Mouse (Mus musculus) spleen, postnatal 36 days (tissue): ENCODE data around the gene Ccdc62.

Source experiments
- DNase-seq, 2 experiments: peaks; one replicate each; pipeline ENCODE4 v3.0.0; 2022; ENCODE audit warnings: low spot score in 2 of 2, mixed read lengths in 1 of 2

Gene Ccdc62

DNA sequence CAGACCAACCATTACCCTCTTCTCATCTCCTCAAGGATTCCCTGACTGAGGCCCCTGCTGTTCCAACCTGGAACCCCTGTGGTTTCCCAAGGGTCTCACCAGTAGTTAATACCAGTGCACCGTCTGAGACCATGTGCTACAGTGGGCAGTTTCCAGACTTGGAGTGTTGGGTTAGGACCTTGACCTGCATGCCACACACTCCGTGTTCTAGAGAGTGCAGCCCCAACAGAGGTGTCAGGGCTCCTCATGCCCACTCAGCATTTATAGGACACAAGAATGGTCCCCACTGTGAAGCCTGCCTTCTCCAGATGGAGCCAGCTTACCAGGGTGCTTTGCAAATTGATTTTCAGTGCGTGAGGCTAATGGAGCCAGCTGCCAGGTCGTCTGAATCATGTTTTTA, 72.9 kb downstream of the Ccdc62 start:
- DNase-seq = no peak

DNA sequence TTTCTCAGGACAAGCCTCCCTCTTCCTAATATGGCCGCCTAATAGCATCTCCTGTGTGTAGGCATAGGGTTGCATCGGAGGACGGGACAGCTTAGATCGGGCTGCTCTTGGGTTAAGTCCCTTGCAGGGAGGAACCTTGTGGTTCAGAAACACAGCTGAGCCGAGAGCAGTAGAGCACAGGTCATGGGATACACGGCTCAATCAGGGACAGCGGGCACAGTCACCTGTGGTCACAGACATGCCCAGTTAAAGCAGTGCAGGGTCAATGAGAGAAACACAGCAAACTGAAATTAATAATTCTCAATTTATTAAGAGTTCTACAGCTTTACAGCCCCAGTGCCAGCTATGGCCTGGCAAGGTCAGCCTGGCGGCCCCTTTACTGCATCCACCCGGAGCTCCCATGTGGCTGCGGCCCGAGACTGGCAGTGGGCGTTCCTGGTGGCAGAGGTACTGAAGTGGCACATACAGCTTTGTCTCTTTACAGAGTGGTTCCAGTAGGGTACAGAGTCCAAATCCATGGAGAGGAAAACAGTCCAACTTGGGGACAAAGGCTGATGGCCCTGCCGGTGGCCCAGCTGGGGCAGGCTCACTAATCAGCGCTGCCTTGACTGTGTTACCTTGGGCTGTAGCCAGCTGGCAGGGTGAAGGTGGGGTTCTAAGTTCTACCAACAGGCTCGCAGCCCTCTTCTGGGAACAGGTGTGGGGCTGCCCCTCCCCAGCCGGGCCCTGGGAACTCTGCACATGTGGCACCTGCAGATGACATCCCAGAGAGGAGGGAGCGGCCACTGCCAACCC, 74.1 kb downstream of the Ccdc62 start:
- DNase-seq = no peak

DNA sequence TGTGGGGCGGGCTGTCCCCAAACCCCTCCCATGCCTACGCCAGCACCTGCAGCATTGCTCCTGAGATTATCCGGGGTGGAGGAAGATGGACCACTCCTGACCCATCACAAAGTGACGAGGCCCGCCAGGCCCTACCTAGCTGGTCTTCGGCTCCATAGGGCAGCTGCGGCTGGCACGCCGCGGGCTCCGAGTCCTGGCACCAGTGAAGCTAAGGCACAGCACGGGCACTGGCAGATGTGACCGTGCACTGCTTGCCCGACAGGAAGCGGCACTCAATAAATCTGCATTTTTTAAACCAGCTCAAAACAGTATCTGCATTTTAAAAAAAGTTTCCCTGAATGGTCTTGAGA, 74.6 kb downstream of the Ccdc62 start:
- no peak for DNase-seq

DNA sequence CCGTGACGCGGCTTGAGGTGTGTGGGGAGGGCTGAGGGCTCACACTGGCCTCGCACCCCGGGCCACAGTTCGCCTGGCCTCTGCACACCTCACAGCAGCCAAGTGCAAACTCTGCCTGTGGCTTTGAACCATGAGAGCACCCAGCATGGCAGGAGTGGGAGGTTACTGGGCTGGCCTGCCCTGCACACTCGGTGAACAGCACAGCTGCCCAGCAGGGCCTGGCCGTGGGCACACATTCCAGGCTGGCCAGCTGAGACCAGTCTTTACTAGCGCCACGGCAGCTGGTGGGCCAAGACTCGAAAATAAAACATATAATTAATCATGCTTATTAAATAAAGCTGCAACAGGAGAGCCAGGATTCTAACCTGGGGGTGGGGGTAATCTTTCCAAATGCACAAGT, 75.1 kb downstream of the Ccdc62 start:
- DNase-seq = no peak

DNA sequence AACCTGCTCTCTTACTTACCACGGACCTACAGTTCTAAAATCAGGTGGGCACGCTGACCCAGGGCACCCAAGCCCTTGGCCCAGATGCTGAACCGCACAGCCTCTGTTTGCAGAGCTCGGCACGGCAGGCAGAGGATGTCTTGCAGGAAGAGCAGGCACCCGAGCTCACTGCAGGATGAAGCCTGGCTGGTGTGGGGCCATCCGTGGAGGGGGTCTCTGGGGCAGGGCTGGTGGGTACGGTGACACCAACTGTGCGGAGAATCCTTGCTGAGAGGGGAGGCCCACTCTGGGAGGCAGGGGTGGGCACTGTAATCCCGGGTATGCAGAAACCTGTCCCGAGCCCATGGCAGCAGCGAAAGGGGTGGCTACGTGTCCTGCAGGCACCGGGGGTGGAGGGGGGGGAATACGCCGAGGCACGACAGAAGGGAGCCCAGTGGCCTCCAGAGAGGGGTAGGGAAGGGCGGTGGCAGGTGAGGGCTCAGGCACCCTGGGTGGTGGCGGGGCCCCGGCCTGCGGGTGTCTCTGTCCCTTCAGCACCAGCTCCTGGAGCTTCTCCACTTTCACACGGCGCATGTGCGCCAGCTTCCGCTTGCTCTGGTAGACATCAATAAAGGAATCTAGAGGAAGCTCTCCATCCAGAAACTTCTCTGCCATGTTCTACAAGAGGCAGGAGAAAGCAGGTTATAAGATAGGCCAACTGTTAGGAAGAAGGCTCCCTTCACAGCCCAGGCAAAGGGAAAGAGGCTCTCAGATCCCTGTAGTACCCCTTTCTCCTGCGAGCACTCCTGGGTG, 75.8 kb downstream of the Ccdc62 start:
- no peak for DNase-seq

DNA sequence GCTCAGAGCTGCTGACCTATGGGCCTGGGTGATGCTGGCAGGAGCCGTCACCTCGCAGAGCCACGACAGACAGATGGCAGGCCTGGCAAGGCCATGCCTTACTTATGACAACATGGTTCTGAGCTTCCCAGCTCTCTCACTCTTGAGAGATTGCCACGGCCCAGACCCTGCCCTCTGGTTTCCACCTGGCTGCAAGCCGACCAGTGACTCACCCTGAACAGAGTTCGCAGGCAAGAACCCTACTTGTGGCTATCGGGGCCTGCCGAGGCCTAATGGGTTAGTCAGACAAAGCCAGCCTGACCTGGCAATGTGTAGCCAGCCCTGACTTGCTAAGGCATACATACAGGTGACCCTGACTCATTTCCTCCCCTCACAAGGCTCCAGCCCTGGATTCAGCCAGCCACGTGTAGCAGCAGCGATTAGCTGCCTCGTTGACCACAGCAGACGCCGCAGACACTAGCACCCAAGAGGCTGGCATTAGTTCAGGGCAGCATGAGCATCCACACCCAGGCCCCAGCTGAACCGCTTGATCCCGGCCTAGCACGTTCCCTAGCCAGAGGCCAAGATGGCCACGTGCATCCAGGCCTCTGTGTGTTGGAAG, 76.5 kb downstream of the Ccdc62 start:
- DNase-seq = no peak

DNA sequence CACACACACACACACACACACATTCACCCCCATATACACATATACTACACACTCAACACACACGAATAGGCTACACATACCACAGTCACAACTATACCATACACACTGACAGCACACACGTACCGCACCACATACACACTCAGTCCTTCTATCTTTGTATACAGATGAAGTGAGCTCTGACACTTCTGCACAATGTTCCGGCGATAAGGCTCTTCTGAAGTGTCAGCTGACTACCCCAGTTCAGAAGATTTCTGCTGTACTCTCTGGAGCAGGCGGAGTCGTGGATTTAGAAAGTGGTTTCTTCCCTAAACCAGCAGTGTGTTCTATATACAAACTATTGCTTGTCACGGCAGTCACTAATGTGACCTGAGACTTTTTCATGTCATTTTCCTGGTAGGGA, 79.6 kb downstream of the Ccdc62 start:
- no peak for DNase-seq

DNA sequence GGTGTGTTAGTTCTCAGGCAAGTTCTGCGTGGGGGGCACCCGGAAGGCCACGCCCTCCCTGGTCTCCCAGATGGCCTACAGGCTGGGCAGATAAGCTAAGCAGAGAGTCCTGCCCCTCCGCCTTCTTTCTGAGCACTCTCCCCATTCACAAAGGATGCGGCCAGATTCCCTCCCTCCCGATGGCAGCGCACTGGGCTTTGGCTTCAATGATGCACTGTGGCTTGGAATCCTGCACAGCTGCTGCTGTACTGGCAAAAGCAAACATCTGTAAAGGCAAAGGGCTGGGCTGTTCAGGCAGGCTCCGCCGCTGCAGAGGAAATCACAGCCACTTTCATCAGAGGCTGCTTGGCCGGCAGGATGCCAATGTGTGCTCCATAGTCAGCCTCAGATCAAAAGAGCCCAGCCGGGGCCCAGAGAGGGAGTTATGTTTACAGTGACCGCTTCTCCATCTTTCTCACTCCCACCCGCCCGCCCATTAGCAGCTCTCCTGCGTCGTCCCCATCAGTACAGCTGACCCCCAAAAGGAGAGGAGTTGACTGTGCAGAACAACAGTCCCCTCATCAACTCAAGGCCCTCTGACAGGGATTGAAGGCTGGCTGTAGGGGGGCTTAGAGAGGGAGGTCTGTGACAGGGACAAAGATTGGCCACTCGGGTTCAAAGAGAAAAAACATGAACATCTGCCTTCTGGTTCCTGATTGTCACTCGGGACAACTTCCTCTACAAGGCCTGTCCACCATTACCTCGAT, 80.6 kb downstream of the Ccdc62 start:
- DNase-seq = no peak

DNA sequence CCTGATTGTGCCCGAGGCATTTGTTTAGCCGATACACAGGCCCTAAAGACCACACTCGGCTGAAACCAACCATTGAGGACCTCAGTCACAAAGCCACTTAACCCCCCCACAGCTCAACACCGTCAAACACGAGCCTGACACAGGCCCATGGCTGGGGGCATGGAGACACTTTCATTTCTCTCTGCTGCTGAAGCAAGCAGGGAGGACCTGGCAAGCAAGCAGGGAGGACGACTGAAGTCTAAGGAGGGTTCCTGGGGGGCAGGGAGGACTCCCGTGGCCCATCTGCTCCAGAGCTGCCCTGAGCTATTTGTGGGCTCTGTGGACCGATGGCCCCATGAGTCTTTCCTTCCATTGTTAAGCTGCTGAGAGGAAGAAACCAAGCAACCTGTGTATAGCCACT, 81.4 kb downstream of the Ccdc62 start:
- peak; percentile 64 to 66 for DNase-seq

DNA sequence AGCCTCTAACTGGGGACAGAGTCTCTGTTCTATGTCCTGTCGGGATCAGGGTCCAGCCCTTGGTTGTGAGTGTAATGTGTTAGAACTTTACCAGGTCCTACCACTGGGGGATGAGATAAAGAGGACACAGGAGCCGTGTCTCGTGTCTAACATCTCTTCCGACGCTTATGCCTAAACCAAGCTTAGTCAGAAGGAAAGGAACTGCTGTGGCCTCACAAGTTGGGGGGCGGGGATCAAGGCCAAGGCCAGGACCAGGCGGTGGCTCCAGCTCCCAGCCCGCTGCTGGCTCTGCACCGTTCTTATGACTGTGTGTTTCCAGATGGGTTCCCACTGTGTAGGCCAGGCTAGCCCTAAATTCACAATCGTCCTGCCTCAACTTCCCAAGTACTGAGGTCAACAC, 82.4 kb downstream of the Ccdc62 start:
- DNase-seq = no peak

DNA sequence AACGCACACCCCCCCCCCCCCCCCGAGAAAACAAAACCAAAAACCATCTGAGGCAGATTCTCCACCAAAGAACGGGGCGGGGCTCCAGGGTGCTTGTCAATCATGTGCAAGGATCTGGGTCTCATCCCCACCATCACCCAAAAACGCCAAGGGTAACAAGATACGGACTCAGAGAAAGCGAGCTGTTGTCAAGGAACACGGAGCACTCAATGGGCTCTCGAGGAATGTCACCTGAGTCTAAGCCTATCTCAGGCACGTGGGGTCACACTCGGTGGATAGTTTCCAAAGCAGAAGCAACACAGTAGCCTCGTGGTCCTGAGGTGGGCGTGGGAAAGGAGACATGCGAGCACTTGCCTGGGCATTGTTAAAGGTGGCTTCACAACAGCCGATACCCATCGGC, 83.3 kb downstream of the Ccdc62 start:
- peak in 1 of 2 experiments; percentile 29 for DNase-seq

DNA sequence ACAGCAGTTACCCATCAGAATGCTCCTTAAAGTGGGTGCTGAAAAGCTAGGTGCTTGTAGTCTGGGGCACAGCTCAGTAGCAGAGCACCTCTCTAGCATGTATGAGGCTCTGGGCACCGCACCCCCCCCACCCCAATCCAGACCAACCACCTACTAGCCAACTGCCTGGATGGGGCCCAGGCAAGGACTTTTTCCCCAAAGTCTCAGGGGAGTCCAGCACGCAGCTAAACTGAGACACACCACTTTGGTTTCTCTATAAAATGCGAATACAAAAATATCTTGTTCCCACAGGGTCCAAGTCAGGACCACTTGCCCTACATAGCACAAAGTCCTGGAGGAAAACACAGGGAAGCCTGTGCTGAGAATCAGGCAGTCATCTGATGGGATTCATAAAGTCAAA, 83.7 kb downstream of the Ccdc62 start:
- DNase-seq = no peak

DNA sequence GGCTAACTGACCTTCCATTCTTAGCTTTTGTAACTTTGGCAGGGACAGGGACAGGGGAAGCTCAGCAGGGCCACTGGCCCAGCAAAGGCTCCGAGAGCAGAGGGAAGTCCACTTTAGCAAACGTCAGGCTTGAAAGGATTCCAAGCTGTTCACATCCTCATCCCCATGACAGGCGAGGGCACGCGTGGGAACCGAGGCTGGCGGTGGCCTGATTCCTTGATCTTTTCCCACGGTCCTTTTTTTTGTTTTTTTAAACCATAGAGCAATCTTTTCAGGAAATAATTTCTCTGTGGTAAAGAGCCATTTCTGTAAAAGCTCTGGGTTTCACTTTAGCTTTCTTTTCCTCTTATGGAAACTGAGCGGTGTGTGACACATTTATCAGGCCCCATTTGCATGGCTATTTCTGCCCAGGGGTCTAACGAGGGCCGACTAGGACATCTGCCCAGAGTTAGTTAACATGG, 84.3 kb downstream of the Ccdc62 start:
- DNase-seq = peak; percentile 67 to 74

DNA sequence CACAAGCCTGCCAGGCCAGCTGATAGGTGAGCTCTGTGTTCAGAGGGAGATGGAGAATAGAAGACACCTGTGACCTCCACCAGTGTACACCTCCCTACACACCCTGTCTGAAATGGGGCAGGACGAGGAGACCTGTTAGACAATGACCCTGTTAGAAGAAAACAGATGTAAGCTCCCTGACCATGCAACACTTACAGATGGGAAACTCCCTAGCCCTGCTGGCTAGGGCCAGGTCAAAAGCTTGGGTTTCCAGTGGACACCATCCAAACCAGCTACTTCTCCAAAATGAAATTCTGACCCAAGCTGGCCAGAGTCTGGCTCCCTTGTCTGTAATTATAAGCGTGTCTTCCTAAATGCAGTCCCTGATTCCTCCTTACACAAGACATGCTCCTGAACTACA, 85.2 kb downstream of the Ccdc62 start:
- DNase-seq = no peak

DNA sequence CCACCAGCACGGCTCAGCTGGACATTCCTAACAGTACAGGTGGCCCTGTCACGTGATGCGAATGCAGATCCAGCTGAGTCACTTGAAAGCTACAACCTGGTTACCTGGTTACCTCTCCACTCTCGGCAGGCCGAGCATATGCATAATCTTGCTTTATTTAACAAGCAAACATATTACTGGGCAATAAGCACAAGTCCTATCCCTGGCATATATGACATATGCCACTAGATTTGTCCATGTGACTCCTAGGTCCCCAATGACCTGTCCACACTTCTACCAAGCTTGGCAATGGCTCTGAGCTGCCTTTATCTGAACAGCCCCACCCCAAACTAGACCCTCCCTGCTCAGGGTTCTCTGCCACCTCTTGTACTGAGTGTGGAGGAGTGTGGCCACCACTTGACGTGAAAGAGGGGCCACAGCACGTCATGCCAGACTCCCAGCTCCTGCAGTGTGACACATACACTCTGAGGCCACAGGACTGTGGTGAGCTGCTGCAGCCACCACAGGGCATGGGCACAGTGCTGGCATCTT, 85.9 kb downstream of the Ccdc62 start:
- no peak for DNase-seq

DNA sequence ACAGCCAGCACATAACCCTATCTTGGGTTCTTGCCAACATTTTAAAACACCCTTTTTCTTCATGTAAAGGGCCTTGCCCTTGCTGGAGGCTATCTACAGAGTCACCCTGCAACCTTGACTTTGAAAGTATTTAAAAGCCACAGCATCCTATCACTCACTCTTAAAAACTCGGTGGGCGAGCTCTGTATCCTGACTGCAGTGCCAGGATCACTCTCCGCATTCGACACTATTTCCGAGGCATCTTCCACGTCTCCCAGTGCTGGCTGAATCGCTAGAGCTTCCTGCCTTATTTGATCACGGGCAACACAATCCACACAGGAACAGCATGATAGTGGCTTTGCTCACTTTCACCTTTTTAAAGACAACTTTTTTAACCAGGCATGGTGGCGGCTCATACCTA, 87.5 kb downstream of the Ccdc62 start:
- no peak for DNase-seq

DNA sequence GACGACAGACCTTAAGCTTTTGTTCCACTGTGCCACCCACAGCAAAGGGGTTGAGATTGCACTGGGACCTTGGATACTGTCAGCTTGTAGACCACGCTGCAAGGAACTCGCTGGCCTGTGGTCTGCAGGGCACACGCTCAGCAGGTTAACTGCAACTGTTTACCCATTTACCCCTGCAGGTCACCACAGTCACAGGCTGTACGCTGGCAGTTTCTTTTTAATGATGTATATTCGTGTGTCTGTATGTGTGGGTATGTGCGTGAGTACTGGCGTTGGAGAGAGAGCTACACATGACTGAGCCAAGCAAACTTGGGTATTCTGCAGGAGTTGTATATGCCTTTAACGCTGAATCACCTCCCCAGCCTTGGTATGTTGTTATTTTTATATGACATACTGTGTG, 88.2 kb downstream of the Ccdc62 start:
- no peak for DNase-seq
